Mouse (Mus musculus) heart, embryonic 13.5 days (tissue): ENCODE data around the gene Bcl9l. TPM values are rescaled to one million over a fixed set of nuclear protein-coding genes. Genes with fewer than 3 reads are reported as not detected.
A peak's percentile ranks its signal among the peaks of the same experiment; 100 is the strongest.

Experiments used
- ATAC-seq: fragments of 200-750 bp; cut with Nextera tagmentation; 2 replicates; pipeline ENCODE4 v1.8.0; 2017; ENCODE audit warnings: moderate TSS enrichment; ENCODE audit not compliant: insufficient number of reproducible peaks, low FRiP score, low TSS enrichment; ENCODE audit errors: extremely low read depth
- H3K27ac ChIP-seq: fragments of 300-500 bp; sonication (generic); replicated peaks from 2 replicates; pipeline ENCODE4 v1.5.1; 2015; ENCODE audit warnings: moderate library complexity, mild to moderate bottlenecking, inconsistent platforms
- H3K27me3 ChIP-seq: fragments of 300-500 bp; sonication (generic); replicated peaks from 2 replicates; pipeline ENCODE4 v1.6.1; 2015; ENCODE audit warnings: mild to moderate bottlenecking, inconsistent platforms
- H3K36me3 ChIP-seq: fragments of 300-500 bp; sonication (generic); 2 replicates; pipeline ENCODE4 v1.6.1; 2015; ENCODE audit warnings: mild to moderate bottlenecking, inconsistent platforms
- H3K4me1 ChIP-seq: fragments of 300-500 bp; sonication (generic); 2 replicates; pipeline ENCODE4 v1.6.1; 2015; ENCODE audit warnings: inconsistent platforms
- H3K4me2 ChIP-seq: fragments of 300-500 bp; sonication (generic); 2 replicates; pipeline ENCODE4 v1.6.1; 2015; ENCODE audit warnings: inconsistent platforms, mild to moderate bottlenecking, moderate library complexity
- H3K4me3 ChIP-seq: fragments of 300-500 bp; sonication (generic); 2 replicates; pipeline ENCODE4 v1.5.1; 2015; ENCODE audit warnings: moderate library complexity, mild to moderate bottlenecking, inconsistent platforms
- H3K9ac ChIP-seq: fragments of 300-500 bp; sonication (generic); 2 replicates; pipeline ENCODE4 v1.6.1; 2015; ENCODE audit warnings: inconsistent platforms, mild to moderate bottlenecking, moderate library complexity
- H3K9me3 ChIP-seq: fragments of 300-500 bp; sonication (generic); 2 replicates; pipeline ENCODE4 v1.6.1; 2016; ENCODE audit warnings: inconsistent platforms
- WGBS: fragments of 180-500 bp; shearing (Covaris S2); methylation state at CpG from one replicate; pipeline ENCODE4 v1.1.7; 2015; ENCODE audit warnings: mixed read lengths; 5-methylcytosine and 5-hydroxymethylcytosine counted together
- polyA plus RNA-seq: library from polyadenylated mRNA; unstranded; fragments of >200 nt; fragmentation: Nextera tagmentation; extraction: Ambion mirVana; gene quantifications from 2 replicates; pipeline ENCODE4 v1.2.1, GENCODE M21; 2015

Gene Bcl9l
- polyA plus RNA-seq, 1 experiment from 2014 or later: 9.4 TPM

DNA sequence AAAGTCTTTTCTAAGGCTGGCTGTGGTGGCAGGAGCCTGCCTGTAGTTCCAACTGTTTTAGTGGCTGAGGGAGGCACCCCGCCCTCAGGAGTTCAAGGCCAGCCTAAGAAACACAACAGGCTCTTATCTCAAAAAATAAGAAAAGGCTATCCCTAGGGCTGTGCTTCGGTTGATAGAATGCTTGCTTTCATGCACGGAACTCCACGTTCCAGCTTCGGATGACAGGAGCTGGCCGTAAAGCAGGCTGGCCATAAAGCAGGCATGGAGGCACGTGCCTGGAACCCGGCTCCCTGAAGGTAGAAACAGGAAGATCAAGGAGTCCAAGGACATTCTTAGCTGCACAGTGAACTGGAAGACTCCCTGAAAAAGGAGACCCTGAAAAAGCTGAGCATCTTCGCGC, 8.7 kb downstream of the Bcl9l start:
- Histone ChIP-seq H3K4me2 (no peak overlapping the region; the same call in 1 of the 2 replicates), H3K4me3 (no peak overlapping the region), H3K36me3 (peaks cover 15% of the 10 kb centered on the region; the same call in 1 of the 2 replicates), H3K9me3 (no peaks in the 10 kb centered on the region), H3K9ac (peak overlapping the region; percentile 99), H3K27ac (peak overlapping the region; percentile 91; the same call in 1 of the 2 replicates), H3K27me3 (no peaks in the 10 kb centered on the region), H3K4me1 (peaks cover 100% of the 10 kb centered on the region)
- no peak for ATAC-seq
- WGBS: 64% methylated on average over 10 of the region's 10 CpGs

DNA sequence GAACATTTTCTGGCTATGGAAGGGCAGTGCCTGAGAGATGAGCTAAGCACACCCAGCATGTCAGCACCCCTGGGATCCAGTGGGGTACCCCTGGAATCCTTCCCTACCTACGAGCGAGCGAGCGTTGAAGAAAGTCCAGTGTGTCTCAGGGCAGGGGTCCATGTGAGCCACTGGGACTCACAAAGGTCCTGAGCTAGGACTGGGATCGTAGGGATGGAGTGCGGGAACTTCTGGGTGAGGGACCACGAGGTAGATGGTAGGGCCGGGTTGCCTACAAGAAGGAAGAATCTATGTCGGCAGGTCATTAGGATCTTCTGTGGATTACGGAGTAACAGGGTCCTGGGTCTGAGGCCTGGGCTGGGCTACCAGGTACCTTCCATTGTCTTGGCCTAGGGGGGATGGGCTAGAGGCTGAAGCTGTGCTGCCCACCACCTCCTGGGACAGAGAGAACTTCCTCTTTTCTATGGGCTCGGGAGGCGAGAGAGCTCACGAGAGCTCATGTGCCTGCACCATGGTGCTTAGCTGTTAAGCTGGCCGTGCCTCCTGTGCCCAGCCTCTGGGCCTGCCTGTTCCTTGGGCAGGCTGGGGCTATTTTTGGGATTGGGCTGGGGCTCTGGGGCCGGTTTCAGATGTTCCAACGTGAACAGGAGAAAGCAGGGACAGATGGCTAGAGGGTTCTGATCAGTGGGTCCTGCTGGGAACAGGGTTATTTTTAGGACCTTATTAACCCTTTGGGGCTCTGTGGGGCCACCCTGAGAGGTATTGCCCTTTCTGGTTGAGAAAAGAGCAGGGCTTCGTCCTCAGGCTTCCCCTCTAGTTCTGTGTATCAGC, 10.2 kb downstream of the Bcl9l start:
- Histone ChIP-seq H3K27me3 (no peaks in the 10 kb centered on the region), H3K9me3 (no peaks in the 10 kb centered on the region), H3K9ac (peak overlapping the region; percentile 77), H3K36me3 (peaks cover 15% of the 10 kb centered on the region; the same call in 1 of the 2 replicates), H3K4me1 (peaks cover 100% of the 10 kb centered on the region), H3K27ac (peak overlapping the region; percentile 93), H3K4me3 (peak overlapping the region; percentile 18), H3K4me2 (peak overlapping the region; percentile 55)
- 45% methylated on average over 17 of the region's 17 CpGs for WGBS
- no peak for ATAC-seq

DNA sequence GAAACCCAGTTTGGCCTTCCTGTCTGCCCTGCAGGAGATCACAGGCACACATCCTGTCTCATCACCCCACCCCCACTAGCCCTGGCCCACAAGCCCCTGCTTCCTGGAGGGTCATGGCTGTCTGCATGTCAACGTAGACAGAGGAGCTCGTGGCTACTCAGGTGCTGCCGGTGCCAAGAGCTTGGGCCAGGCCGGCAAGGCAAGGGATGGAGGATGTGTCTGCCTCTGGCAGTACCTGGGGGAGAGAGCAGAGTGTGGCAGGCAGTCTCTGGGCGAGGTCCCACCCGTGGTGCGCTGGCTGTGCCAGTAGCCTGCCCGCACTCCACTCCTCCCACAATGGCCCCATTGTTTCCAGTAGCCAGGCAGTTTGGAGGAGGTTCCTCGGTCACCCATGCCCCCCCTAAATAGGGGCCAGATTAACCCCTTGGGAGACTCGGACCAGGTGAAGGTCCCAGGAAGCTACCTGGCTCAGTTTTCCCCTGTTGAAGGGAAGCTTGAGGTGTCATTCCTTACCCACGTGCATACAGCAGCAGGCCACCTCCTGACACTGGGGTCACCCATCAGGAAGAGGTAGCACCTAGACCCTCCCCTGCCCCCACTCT, 11.7 kb downstream of the Bcl9l start:
- ATAC-seq: no peak

GRCm38 (mm10) chr9:44494863-44495809, 12.5 kb downstream of the Bcl9l start:
- H3K4me3 ChIP-seq: peak overlapping the region; percentile 14; the same call in 1 of the 2 replicates
- H3K9ac ChIP-seq: peak overlapping the region; percentile 77
- H3K27ac ChIP-seq: peak overlapping the region; percentile 93
- no peaks in the 10 kb centered on the region for H3K9me3 ChIP-seq
- no peak for ATAC-seq
- 35% methylated on average over 9 of the region's 9 CpGs for WGBS
- H3K36me3 ChIP-seq: peaks cover 15% of the 10 kb centered on the region; the same call in 1 of the 2 replicates
- H3K27me3 ChIP-seq: no peaks in the 10 kb centered on the region
- peak overlapping the region; percentile 55 for H3K4me2 ChIP-seq
- H3K4me1 ChIP-seq: peaks cover 97% of the 10 kb centered on the region

More for the DNA sequence above, 11.7 kb downstream of the Bcl9l start:
- peak overlapping the region; percentile 55 for H3K4me2 ChIP-seq
- H3K27ac ChIP-seq: peak overlapping the region; percentile 93
- H3K9ac ChIP-seq: peak overlapping the region; percentile 77
- 33% methylated on average over 11 of the region's 11 CpGs for WGBS
- peaks cover 15% of the 10 kb centered on the region; the same call in 1 of the 2 replicates for H3K36me3 ChIP-seq
- H3K4me1 ChIP-seq: peaks cover 97% of the 10 kb centered on the region
- peak overlapping the region; percentile 14; the same call in 1 of the 2 replicates for H3K4me3 ChIP-seq
- H3K9me3 ChIP-seq: no peaks in the 10 kb centered on the region
- no peaks in the 10 kb centered on the region for H3K27me3 ChIP-seq

GRCm38 (mm10) chr9:44495810-44496344, 13.3 kb downstream of the Bcl9l start:
- Histone ChIP-seq H3K4me3 (no peak overlapping the region), H3K36me3 (peaks cover 18% of the 10 kb centered on the region), H3K27ac (0 out of 2 replicates have a peak overlapping the region, but pooled peaks have one; percentile 93), H3K27me3 (no peaks in the 10 kb centered on the region), H3K4me1 (peaks cover 97% of the 10 kb centered on the region), H3K9ac (0 out of 2 replicates have a peak overlapping the region, but pooled peaks have one; percentile 77), H3K9me3 (no peaks in the 10 kb centered on the region), H3K4me2 (no peak overlapping the region)
- no peak for ATAC-seq
- WGBS: 74% methylated on average over 10 of the region's 10 CpGs

- H3K9me3 ChIP-seq: no peaks in the 10 kb centered on the region
- WGBS: 52% methylated on average over 12 of the region's 12 CpGs
- H3K9ac ChIP-seq: peak overlapping the region; percentile 85
- ATAC-seq: no peak
- peaks cover 97% of the 10 kb centered on the region for H3K4me1 ChIP-seq
- peaks cover 22% of the 10 kb centered on the region for H3K36me3 ChIP-seq
- H3K4me2 ChIP-seq: peak overlapping the region; percentile 79
- 0 out of 2 replicates have a peak overlapping the region, but pooled peaks have one; percentile 58 for H3K4me3 ChIP-seq
- peak overlapping the region; percentile 100 for H3K27ac ChIP-seq
- H3K27me3 ChIP-seq: no peaks in the 10 kb centered on the region
Observed at GRCm38 (mm10) chr9:44496803-44497461, 14.3 kb downstream of the Bcl9l start.

- H3K9ac ChIP-seq: peak overlapping the region; percentile 85
- peaks cover 27% of the 10 kb centered on the region for H3K36me3 ChIP-seq
- H3K4me3 ChIP-seq: peak overlapping the region; percentile 58
- H3K9me3 ChIP-seq: no peaks in the 10 kb centered on the region
- no peak for ATAC-seq
- 2% methylated on average over 11 of the region's 11 CpGs for WGBS
- no peaks in the 10 kb centered on the region for H3K27me3 ChIP-seq
- H3K27ac ChIP-seq: peak overlapping the region; percentile 100
- H3K4me2 ChIP-seq: peak overlapping the region; percentile 79
- peaks cover 89% of the 10 kb centered on the region for H3K4me1 ChIP-seq
Observed at GRCm38 (mm10) chr9:44497624-44498377, 15.2 kb downstream of the Bcl9l start.

DNA sequence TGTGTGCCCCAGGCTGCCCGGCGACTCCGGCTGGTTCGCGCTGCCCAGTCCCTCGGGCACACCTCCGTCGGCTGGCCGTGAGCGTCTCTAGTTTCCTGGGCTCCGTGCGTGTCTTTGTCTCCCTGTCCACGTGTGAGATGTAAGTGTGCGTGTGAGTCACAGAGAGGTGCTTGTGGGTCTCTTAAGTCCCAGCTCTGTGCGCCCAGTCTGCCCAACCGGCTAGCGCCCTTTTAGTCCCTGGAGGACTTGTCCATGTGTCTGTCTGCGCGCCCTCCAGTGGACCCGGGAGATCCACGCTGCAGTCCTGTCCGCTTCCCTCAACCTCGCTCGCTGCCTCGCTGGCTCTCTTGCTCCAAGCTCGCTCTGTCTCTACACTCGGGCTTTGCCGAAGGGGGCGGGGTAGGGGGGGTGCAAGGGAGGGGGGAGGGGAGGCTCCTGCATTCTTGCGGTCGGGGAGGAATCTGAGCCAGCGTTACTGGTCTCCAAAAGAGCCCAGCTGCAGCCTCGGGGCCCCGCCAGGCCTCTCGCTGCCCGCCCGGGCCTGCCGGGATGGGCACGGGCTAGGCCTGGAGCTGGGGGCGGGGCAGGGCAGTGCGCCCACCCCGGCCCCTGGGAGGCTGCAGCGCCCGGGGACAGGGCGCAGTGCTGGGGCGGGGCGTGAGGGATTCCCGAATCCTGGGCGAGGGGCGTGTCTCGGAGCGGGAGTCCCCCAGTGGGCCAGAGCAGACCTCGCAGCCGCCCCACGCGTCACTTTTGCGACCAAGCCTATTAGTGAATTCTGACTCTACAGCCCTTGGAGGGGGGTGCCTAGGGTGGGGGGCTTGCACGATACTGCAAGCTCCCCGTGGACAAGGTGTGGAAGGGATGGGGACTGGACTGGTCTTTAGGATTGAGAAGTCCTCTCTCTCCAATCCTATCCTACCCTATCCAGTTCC, 16.1 kb downstream of the Bcl9l start:
- ATAC-seq: peak; percentile 67
- H3K4me3 ChIP-seq: peak overlapping the region; percentile 58
- peaks cover 81% of the 10 kb centered on the region for H3K4me1 ChIP-seq
- no peaks in the 10 kb centered on the region for H3K27me3 ChIP-seq
- peaks cover 36% of the 10 kb centered on the region for H3K36me3 ChIP-seq
- WGBS: 1% methylated on average over 59 of the region's 59 CpGs
- H3K9ac ChIP-seq: peak overlapping the region; percentile 85
- H3K27ac ChIP-seq: peak overlapping the region; percentile 100
- H3K9me3 ChIP-seq: no peaks in the 10 kb centered on the region
- peak overlapping the region; percentile 79 for H3K4me2 ChIP-seq
